Mouse (Mus musculus) left cerebral cortex, postnatal 14 days (tissue): Measurements from ENCODE around the gene Pten. TPM values are rescaled to one million over a fixed set of nuclear protein-coding genes. Genes with fewer than 3 reads are reported as not detected.
"Not testable (repeated sequence)": the region's sequence is repeated elsewhere in the genome, so short reads cannot be mapped to it uniquely, and the experiment has no call there.

Experiments used
- DNase-seq, 2 experiments: peaks; one replicate each; pipeline ENCODE4 v3.0.0; 2021 to 2022; ENCODE audit warnings: low spot score in 2 of 2, mixed read lengths in 1 of 2
- intact Hi-C: fragments of 180-260 bp; cut with DNase I; formaldehyde crosslinking; loops from one replicate; pipeline ENCODE4 v1.15.1; 2025
- total RNA-seq, 2 experiments: library from RNA; stranded (reverse); gene quantifications; 2 replicates each; pipeline ENCODE4 v1.2.3; 2021

Pten gene
- total RNA-seq, 2 experiments from 2014 or later: 147 to 158 TPM

- DNase-seq: no peak
- intact Hi-C loops: no loop called here
These were observed 32.2 kb downstream of the Pten start for GRCm38 (mm10) chr19:32789535-32789934.

- peak; percentile 18 to 51 for DNase-seq
- intact Hi-C loops: no loop called here
These were observed 35.3 kb downstream of the Pten start for GRCm38 (mm10) chr19:32792610-32793009.

- no peak for DNase-seq
- intact Hi-C loops: no loop called here
These were observed 36.6 kb downstream of the Pten start for GRCm38 (mm10) chr19:32793901-32794300.

GRCm38 (mm10) chr19:32800557-32800956 is 43.3 kb downstream of the Pten start:
- no peak for DNase-seq
- intact Hi-C loops: no loop called here

GRCm38 (mm10) chr19:32804703-32805102 is 47.4 kb downstream of the Pten start:
- intact Hi-C loops: no loop called here
- DNase-seq: no peak

- intact Hi-C loops: no loop called here
These were observed 50.3 kb downstream of the Pten start for GRCm38 (mm10) chr19:32807610-32808009.

GRCm38 (mm10) chr19:32808690-32809089 is 51.4 kb downstream of the Pten start:
- intact Hi-C loops: no loop called here
- no peak for DNase-seq

More at GRCm38 (mm10) chr19:32807610-32808009, 50.3 kb downstream of the Pten start:
- DNase-seq: no peak

- intact Hi-C loops: no loop called here
- DNase-seq: no peak
These were observed 51.8 kb downstream of the Pten start for GRCm38 (mm10) chr19:32809117-32809516.

- DNase-seq: no peak
- intact Hi-C loops: loop anchor here (5.0 kb wide), 1 partner anchor 56 kb away; no protein-coding TSS in a partner anchor
These were observed 61.5 kb downstream of the Pten start for GRCm38 (mm10) chr19:32818759-32819158.

- DNase-seq, intact Hi-C loops: not testable (repeated sequence)
These were observed 65.7 kb downstream of the Pten start for GRCm38 (mm10) chr19:32822959-32823358.

- DNase-seq: no peak
- intact Hi-C loops: no loop called here
These were observed 69.3 kb downstream of the Pten start for GRCm38 (mm10) chr19:32826616-32827015.

GRCm38 (mm10) chr19:32829871-32830270 is 72.6 kb downstream of the Pten start:
- intact Hi-C loops: no loop called here
- no peak for DNase-seq

GRCm38 (mm10) chr19:32831286-32831685 is 74.0 kb downstream of the Pten start:
- DNase-seq: no peak
- intact Hi-C loops: no loop called here

GRCm38 (mm10) chr19:32840491-32840890 is 83.2 kb downstream of the Pten start:
- DNase-seq: no peak
- intact Hi-C loops: no loop called here

- intact Hi-C loops: no loop called here
- no peak for DNase-seq
These were observed 87.2 kb downstream of the Pten start for GRCm38 (mm10) chr19:32844486-32844885.

- intact Hi-C loops: no loop called here
- DNase-seq: no peak
These were observed 90.7 kb downstream of the Pten start for GRCm38 (mm10) chr19:32848041-32848440.

GRCm38 (mm10) chr19:32852306-32852705 is 95.0 kb downstream of the Pten start:
- no peak for DNase-seq

GRCm38 (mm10) chr19:32861675-32862575 is 104.6 kb downstream of the Pten start:
- DNase-seq: no peak
- intact Hi-C loops: no loop called here

More at GRCm38 (mm10) chr19:32852306-32852705, 95.0 kb downstream of the Pten start:
- intact Hi-C loops: no loop called here

GRCm38 (mm10) chr19:32866765-32867164 is 109.5 kb downstream of the Pten start:
- intact Hi-C loops: no loop called here

GRCm38 (mm10) chr19:32867181-32867897 is 110.0 kb downstream of the Pten start:
- no peak for DNase-seq
- intact Hi-C loops: no loop called here

More at GRCm38 (mm10) chr19:32866765-32867164, 109.5 kb downstream of the Pten start:
- DNase-seq: no peak
